Mouse (Mus musculus): ENCODE results near the gene Npl.

The Npl gene

DNA sequence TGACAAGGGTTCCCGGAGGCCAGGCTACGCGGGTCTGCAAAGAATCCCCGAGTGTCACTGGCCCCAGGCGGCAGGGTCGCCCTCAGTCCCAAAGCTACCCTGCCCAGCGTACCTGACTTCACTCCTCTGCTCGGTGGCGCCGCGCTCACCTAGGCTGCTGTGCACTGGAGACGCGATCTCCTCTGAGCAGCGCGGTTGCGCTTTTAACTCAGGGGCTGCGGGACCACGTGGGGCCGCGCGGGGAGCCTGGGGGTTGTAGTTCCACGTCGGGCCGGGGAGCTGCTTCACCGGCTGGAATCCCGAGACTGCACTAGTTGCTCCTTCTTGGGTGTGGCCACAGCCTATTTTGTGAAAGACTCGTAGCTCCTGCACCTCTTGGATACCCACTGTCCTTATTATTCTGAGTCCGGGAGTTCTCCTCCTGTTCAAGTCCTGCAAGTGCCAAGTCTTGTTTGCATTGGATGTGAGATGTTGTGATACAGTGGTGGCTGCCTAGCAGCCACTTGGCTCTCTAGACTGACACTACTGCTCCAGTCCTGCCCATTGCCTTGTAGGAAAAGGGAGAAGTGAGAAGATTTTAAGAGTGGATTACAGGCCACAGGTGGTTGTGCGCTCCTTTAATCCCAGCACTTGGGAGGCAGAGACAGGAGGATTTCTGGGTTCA is at the start of gene Npl:
TSS of gene Npl (minus strand) at position 510 of the 664 bp plus-strand sequence.
- in situ Hi-C loops (cut with MboI, MseI) = loop anchor here (25.0 kb wide), 1 partner anchor 613 kb away; no protein-coding TSS in a partner anchor

DNA sequence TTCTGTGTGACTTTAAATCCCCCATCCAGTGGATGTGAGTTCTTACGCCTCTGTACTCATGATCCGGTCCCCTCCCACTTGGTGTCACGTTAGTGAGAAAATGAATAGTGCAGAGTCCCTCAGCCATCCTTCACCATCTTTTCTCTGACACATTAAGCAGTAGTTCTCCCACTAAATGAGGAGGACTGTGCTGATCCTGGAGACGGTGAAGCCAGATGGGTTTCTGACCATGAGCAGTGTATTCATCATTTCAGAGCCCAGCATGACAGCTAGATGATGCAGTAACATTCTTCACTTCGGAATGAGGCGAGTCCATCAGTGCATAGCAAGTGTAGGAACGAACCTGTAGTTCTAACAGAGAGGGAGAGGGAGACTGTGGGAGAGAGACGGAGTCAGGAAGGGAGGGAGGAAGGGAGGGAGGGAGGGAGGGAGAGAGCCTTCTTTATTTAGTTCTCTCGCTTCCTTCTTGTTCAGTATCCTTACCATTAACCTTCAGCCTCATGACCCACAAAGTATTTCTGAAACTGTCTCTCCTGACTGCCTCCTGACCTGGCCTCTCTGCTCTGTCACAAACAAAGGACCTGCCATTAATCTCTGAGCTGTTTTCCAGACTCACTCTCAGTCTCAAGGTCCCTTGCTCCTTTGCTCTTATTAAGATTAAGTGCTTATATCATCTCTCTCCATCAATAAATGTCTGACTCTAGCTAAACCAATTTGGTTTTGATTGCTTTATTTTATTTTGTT is 49.6 kb upstream of the Npl start:
- in situ Hi-C loops (cut with MboI, MseI) = no loop called here

DNA sequence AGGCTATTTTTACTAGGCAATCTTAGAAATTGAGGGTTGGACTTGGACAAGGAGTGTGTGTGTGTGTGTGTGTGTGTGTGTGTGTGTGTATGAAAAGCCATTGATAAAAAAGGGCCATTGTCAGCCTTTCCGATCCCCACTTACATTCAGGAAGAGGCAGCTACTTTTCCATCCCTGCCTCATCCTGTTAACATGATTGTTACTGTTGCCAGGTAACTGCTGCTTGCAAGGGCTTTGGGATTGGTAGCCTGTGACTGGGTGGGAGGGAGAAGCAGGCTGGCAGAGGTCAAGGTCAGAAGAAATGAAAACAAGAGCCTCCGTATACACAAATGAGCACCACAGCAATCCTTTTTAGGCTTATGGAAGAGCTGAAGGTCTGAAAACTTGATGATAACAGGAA is 48.9 kb upstream of the Npl start:
- in situ Hi-C loops (cut with MboI, MseI) = no loop called here

DNA sequence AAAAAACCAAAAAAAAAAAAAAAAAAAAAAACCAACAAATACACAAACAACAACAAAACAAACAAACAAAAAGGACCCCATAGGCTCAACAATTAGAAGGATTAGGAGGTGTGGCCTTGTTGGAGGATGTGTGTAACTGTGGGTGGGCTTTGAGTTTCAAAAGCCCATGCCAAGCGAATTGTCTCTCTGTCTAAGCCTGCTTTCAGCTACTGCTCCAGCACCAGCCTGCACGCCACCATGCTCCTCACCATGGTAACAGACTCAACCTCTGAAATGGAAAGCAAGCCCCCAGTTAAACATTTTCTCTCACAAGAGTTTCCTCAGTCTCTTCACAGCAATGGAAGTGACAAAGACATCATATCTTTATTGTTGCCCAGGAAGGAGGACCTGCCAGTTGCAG is 43.8 kb upstream of the Npl start:
- in situ Hi-C loops (cut with MboI, MseI) = no loop called here

DNA sequence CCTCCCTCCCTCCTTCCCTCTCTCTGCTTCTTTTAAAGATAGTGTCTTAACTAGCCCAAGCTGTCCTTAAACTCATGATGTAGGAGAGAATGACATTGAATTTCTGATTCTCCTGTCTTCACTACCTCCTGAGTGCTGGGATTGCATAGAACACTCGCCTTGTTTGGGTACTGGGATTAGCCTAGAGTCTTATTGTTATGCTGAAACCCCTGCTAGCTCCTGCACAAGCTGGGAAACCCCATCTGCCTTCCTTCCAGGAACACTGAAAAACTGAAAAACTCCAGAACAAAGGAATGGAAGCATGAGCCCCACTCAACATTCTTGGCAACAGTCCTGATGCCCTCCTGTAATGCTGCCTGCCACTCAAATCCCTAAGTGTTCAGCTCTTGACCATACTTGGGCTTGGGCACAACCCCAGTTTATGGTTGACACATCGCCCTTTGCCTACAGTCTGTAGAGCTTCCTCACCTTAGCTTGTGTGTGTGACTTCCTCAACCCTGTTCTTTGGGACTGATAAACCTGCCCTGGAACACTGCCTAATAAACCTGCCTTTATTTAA is 40.4 kb upstream of the Npl start:
- in situ Hi-C loops (cut with MboI, MseI) = no loop called here

DNA sequence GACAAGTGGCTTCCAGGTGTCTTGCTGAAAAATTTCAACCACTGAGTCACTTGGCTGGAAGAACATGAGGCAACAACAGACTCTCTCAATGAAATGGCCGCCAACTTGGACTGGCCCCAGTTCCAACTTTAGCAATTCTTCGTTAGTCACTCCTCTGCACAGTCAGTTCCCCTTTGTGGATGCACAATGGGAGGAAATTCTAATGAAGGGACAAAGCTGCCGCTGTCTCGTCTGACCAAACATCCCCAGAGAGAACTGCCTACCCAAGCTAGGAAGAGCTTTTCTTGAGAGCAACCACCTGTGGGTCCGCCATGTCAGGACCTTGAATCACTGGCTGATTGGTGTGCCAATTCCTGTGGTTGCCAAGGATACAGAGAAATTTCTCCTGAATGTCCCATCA is 38.1 kb upstream of the Npl start:
- in situ Hi-C loops (cut with MboI, MseI) = no loop called here

DNA sequence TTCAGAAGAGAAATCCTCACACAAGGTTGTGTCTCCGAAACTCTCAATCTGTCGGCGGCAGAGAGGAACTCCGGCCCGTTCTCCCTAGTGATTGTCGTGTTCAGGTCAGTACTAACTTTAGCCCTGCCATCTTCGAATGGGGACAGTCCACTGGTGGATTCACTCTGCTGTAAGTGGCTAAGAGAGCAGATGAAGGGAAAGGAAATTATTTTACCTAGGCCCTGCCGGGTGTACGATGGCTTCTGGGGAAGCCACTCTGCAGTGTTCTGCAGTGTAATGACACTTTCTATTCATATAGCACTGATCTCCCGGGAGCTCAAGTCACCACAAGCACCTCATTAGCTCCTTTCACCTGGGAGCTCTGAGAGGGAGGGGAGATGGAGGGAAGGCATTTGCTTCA is 37.0 kb upstream of the Npl start:
- in situ Hi-C loops (cut with MboI, MseI) = no loop called here

DNA sequence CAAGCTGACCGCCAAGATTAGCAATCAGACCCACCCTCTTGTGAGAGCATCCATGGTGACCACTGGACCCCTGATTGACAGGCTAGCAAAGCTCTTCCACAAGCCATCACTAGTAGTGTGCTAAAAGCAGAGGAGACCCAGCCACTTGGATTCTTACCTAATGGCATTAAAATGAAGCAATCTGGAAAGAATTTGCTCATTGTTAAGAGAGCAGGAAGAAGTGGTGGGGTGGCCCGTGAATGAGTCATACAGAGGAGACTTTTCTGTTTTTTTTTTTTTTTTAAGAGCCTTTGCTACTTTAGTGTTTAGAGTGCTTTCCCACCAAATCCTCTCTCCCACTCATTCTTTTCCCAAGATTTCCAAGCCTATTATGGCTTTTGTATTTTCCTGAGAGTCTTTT is 35.9 kb upstream of the Npl start:
- in situ Hi-C loops (cut with MboI, MseI) = no loop called here

DNA sequence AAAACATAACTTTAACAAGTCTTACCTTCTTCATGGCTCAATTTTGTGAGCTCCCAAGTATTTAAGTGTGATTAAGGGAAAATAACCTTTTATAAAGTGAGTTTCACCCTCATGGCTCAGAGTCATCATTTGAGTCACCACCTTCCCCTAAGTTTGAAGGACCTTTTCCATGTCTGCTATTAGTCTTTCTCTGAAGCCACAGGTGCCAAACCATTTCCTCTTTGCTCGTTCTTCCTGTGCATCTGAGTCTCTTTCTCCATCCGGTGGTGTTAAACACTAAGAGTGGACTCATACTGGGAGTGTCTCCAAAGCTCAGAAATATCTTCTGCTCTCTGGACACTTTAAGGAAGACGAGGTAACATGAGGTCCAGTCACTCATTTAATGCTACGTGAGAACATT is 33.3 kb upstream of the Npl start:
- in situ Hi-C loops (cut with MboI, MseI) = no loop called here

DNA sequence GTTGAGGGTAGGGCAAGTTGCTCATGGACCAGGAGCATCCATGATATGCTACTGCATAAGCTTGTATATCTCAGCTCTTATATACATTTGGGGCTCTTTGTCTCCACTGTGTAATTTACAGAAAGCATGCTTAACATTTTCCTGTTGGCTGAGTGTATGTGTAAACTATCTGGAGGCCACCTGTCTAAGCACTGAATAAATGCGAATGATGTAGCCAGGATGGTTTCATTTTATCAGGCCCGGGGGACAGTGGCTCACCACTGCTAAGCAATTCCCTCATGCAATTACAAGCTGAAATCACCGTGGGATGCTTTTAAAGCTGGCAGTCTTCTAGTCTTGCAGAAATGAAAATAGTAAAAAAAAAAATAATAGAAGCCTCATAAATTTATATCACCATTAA is 24.9 kb upstream of the Npl start:
- in situ Hi-C loops (cut with MboI, MseI) = no loop called here

DNA sequence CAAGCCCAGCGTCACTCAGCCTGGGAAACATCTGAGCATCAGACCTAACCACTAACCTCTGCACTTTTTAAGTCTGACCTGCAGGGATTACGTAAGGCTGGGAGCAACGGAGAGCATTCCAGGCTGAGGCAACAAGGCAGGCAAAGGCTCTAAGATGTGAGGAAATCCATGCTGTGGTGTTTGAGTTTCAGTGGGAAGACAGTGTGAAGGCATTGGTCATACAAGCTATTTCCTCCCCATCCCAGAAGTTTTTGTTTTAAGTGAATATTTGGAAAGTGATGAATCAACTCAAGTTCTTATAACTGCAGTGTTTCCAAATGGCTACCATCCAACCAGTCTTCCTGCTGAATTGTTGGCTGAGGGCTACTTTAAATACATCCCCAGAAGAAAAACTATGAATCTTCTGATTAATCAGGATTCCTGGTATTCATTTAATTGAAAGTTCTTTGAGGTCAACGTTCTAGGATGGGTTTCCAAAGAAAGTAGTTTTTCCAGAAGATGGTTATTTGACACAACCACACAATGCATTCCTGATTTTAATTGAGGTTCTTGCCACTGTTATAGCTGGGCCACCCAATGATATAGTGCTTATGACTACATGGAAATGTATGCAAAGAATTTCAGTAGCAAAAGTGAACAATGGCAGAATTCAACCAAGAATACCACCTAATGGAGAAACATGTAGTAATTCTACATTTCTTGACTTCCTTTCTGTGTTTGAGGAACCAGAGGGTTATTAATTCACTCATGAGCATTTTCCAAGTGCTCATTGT is 22.6 kb upstream of the Npl start:
- in situ Hi-C loops (cut with MboI, MseI) = no loop called here

DNA sequence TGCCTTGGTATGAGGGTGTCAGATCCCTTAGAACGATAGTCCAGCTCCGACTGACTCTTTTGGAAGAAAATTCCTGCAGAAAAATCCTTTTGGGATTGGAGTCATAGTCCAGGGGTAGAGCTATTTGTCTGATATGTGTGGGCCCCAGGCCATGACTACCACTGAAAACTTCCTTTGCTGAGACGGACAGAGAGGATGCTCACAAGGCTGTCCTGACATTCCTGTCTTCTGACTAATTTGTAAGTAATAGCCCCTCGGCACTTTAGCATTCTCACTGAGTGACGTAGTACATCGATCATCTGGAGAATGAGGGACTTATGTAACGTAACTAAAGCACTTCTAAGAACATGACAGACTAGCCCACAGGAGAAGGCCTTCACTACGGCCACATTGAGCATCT is 15.9 kb upstream of the Npl start:
- in situ Hi-C loops (cut with MboI, MseI) = no loop called here

DNA sequence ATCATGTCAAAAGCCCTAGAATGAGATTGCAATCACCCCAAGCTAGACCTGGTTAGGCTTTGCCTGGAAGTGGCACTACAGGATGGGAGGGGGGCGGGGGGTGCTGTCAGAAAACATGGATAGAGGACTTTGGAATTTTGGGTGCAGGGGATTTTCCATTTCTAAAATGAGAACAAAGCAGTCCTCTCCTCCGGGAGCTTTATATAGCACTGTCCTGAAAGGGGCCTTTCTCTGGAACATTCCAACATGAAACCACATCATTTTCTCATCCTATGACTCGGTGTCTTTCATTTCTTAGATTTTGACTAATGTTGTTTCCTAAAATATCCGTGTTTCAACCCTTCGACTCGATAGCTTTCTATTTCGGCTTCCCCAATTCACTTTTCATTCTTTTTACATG is 14.9 kb upstream of the Npl start:
- in situ Hi-C loops (cut with MboI, MseI) = loop anchor here (5.0 kb wide), 1 partner anchor 48 kb away; no protein-coding TSS in a partner anchor

DNA sequence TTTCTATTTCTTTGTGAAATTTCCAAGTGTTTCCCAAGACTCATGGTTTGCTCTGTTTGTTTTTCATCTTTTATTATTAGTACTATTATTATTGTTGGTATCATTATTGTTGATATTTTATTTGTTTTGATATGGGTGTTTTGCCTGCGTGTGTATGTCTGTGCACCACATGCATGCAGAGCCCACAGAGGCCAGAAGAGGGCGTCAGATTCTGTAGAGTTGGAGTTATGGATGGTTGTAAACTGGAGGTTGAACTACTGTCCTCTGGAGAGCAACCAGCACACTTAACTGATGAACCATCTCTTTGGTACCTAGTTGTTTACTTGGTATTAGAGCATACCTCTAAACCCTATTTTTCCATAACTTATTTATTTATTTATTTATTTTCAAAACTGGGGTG is 13.8 kb upstream of the Npl start:
- in situ Hi-C loops (cut with MboI, MseI) = loop anchor here (5.0 kb wide), 1 partner anchor 49 kb away; no protein-coding TSS in a partner anchor

DNA sequence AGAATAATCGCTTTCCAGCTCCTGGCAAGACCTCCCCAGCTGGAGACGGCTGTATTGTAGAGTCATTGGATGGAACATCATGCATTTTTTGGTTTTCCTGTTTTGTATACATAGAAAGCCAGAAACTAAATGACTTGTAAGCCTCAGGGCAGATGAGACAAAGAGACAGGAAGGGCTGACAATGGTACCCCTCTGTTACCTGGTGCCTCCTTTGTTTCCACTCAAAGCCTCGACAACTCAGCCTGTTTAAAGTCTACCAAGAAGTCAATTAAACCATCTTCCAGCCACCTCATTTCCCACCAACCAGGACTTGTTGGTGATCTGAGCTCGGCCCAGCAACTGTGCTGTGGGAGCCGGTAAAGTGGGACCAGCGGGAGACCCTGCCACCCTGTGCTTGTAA is 11.0 kb upstream of the Npl start:
- in situ Hi-C loops (cut with MboI, MseI) = loop anchor here (5.0 kb wide), 1 partner anchor 51 kb away; no protein-coding TSS in a partner anchor

DNA sequence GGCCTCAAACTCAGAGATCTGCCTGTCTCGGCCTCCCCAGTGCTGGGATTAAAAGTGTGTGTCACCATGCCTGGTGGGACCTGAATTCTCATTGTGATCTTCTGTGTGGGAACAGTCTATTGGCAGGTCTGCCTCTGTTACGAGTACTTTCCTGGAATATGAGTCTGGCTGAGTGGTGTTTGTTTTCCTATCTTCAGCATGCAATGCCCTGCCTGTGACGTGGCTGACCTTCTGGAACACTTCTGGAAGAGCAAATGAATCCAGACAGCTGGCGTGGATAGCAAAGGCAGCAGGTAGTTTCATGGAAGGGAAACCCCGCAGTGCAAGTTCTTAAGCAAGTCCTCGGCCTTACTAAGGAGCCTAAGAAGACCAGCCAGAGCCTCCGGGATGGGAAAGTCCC is 9.9 kb upstream of the Npl start:
- in situ Hi-C loops (cut with MboI, MseI) = loop anchor here (5.0 kb wide), 3 partner anchors 53 to 288 kb away; partner anchors contain the start of gene Rnasel

DNA sequence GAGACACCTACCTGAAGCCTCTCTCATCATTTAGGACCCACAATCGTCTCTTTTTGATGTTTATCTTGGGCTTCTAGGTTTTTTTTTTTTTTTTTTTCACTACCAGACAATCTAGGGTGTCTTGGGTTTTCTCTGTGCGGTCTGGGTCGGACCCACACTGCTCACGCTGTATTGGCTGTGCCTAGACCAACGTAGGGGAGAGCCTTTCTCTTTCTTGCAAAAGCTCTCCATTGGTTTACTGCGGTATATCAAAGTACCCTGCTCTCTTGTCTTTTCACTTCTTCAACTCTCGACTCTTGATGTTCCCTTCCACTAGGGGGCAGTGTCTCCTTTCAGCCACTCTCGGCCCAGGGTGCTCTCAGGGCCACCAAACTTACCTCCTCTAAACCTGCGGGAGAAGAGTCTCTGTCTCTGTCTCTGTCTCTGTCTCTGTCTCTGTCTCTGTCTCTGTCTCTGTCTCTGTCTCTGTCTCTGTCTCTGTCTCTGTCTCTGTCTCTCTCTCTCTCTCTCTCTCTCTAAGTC is 9.3 kb upstream of the Npl start:
- in situ Hi-C loops (cut with MboI, MseI) = loop anchor here (5.0 kb wide), 2 partner anchors 188 to 288 kb away; partner anchors contain the start of gene Rnasel

DNA sequence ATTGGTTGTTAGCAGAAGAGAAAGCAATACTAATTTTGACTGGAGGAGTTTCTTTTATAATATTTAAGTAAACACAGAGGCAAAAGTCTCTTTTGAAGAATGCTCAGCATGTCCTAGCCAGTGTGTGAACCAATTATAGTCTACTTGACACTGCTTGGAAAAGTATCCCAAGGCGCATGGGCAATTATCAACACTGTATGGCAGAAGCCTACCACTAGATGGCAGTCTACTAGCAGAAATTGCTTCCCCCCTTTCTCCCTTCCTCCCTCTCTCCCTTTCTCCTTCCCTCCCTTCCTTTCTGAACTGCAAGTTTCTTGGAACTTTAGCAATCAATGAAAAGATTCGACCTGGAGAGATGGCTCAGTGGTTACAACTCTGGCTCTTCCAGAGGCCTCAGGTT is 7.1 kb upstream of the Npl start:
- in situ Hi-C loops (cut with MboI, MseI) = loop anchor here (5.0 kb wide), 2 partner anchors 190 to 290 kb away; partner anchors contain the start of gene Rnasel

DNA sequence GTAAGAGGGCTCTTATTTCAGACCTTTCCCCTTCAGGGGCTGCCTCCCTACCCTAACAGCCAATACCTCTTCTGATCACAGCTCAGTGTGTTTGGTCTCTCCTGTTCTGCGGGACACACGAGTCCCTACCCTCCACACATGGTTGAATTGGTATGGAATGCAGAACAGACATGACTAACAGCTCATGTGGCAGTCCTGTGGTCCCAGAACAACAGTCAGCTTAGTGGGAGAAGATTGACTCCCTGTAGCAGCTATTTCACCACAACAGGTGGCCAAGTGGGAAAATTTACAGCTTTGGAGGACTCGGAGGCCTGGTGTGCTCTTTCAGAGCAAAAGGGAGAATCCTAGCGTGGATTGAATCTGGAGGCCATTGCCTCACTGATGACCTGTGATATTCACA is 6.4 kb upstream of the Npl start:
- in situ Hi-C loops (cut with MboI, MseI) = loop anchor here (5.0 kb wide), 2 partner anchors 191 to 291 kb away; partner anchors contain the start of gene Rnasel

DNA sequence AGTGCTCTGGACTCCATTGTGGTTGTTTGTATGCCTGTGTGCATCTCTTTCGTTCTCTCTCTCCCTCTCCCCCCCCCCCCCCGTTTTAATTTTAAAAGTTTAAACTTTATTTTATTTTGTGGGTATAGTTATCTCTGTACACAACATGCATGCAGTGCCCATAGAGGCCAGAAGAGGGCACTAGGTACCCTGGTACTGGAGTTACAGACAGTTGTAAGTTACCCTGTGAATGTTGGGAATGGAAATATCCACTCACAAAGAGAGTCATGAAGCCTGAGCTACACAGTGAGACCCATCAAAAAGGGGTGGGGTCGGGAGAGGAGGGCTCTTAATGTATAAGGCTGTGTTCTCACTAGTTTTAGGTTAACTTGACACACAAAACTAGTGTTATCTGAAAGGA is 969 bp upstream of the Npl start:
- in situ Hi-C loops (cut with MboI, MseI) = no loop called here

DNA sequence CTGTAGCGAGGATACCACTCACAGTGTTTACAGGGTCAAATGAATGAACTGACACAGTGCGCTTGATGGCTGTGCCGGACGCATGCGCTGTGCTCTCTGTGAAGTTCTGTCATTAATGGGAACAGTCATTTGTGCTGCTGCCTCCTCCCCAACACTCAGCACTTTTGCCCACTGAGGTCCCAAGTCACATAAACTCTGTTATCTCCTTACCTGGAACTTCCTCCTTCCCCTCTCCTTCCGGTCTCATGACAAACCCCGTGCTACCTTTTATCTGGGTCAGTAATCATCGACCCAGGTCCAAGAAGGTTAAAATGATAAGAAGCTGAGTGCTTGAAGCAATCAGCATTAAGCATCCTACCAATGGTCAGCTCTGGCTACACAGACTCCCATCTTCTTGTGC is 2.3 kb downstream of the Npl start:
- in situ Hi-C loops (cut with MboI, MseI) = loop anchor here (25.0 kb wide), 1 partner anchor 615 kb away; no protein-coding TSS in a partner anchor

All from regulatory T cell (primary cell).